Mouse (Mus musculus) limb, embryonic 15.5 days (tissue): Measurements from ENCODE around the gene Rbm3. TPM values are rescaled to one million over a fixed set of nuclear protein-coding genes. Genes with fewer than 3 reads are reported as not detected.
A peak's percentile ranks its signal among the peaks of the same experiment; 100 is the strongest.

ENCODE experiments used
- ATAC-seq: fragments of 200-750 bp; cut with Nextera tagmentation; 2 replicates; pipeline ENCODE4 v1.8.0; 2017; ENCODE audit warnings: low read depth, moderate TSS enrichment; ENCODE audit not compliant: insufficient number of reproducible peaks, low FRiP score, low TSS enrichment
- H3K27ac ChIP-seq: fragments of 300-500 bp; sonication (generic); 2 replicates; pipeline ENCODE4 v1.5.1; 2015; ENCODE audit warnings: moderate library complexity, mild to moderate bottlenecking, inconsistent platforms
- H3K27me3 ChIP-seq: fragments of 300-500 bp; sonication (generic); 2 replicates; pipeline ENCODE4 v1.6.1; 2015; ENCODE audit warnings: inconsistent platforms
- H3K36me3 ChIP-seq: fragments of 300-500 bp; sonication (generic); 2 replicates; pipeline ENCODE4 v1.6.1; 2015; ENCODE audit warnings: inconsistent platforms
- H3K4me1 ChIP-seq: fragments of 300-500 bp; sonication (generic); 2 replicates; pipeline ENCODE4 v1.6.1; 2015; ENCODE audit warnings: inconsistent platforms
- H3K4me2 ChIP-seq: fragments of 300-500 bp; sonication (generic); 2 replicates; pipeline ENCODE4 v1.6.1; 2015; ENCODE audit warnings: mild to moderate bottlenecking, inconsistent platforms
- H3K4me3 ChIP-seq: fragments of 300-500 bp; sonication (generic); 2 replicates; pipeline ENCODE4 v1.5.1; 2015; ENCODE audit warnings: mild to moderate bottlenecking, inconsistent platforms
- H3K9ac ChIP-seq: fragments of 300-500 bp; sonication (generic); 2 replicates; pipeline ENCODE4 v1.6.1; 2015; ENCODE audit warnings: inconsistent platforms
- H3K9me3 ChIP-seq: fragments of 300-500 bp; sonication (generic); 2 replicates; pipeline ENCODE4 v1.6.1; 2016; ENCODE audit warnings: inconsistent platforms
- WGBS: fragments of 180-500 bp; shearing (Covaris S2); methylation state at CpG from one replicate; pipeline ENCODE4 v1.1.7; 2015; 5-methylcytosine and 5-hydroxymethylcytosine counted together
- polyA plus RNA-seq: library from polyadenylated mRNA; unstranded; fragments of >200 nt; fragmentation: Nextera tagmentation; extraction: Ambion mirVana; gene quantifications from 2 replicates; pipeline ENCODE4 v1.2.1, GENCODE M21; 2015

Rbm3 gene
- 401 and 409 TPM in 2 replicates for polyA plus RNA-seq

GRCm38 (mm10) chrX:8145153-8145991, at the start of gene Rbm3:
Gene Rbm3 (minus strand): TSS chrX:8145880.
- peak; percentile 95 for ATAC-seq
- no peaks in the 10 kb centered on the region for H3K27me3 ChIP-seq
- H3K4me2 ChIP-seq: peak within 1 kb of the TSS; percentile 57
- peak within 1 kb of the TSS; percentile 97 for H3K27ac ChIP-seq
- peak within 1 kb of the TSS; percentile 60 for H3K4me3 ChIP-seq
- H3K9ac ChIP-seq: peak within 1 kb of the TSS; percentile 69
- peaks cover 8% of the 10 kb centered on the region for H3K4me1 ChIP-seq
- H3K36me3 ChIP-seq: peaks cover 15% of the 10 kb centered on the region
- no peaks in the 10 kb centered on the region for H3K9me3 ChIP-seq
- WGBS: 28% methylated on average over 62 of the region's 65 CpGs

GRCm38 (mm10) chrX:8193419-8193723, 47.7 kb upstream of the Rbm3 start, which contains the start of gene Ebp:
Gene Ebp (minus strand): TSS chrX:8193512.
- no peaks in the 10 kb centered on the region for H3K36me3 ChIP-seq
- no peak for ATAC-seq
- WGBS: 29% methylated on average over 10 of the region's 10 CpGs
- H3K27ac ChIP-seq: peak within 1 kb of the TSS; percentile 43
- no peaks in the 10 kb centered on the region for H3K27me3 ChIP-seq
- no peaks in the 10 kb centered on the region for H3K4me1 ChIP-seq
- H3K4me2 ChIP-seq: peak within 1 kb of the TSS; percentile 54
- peak within 1 kb of the TSS; percentile 55 for H3K4me3 ChIP-seq
- no peaks in the 10 kb centered on the region for H3K9me3 ChIP-seq
- H3K9ac ChIP-seq: peak within 1 kb of the TSS; percentile 55

- ATAC-seq: peak; percentile 96
- H3K36me3 ChIP-seq: no peaks in the 10 kb centered on the region
- H3K4me3 ChIP-seq: peak overlapping the region; percentile 55
- H3K27me3 ChIP-seq: no peaks in the 10 kb centered on the region
- 14% methylated on average over 38 of the region's 38 CpGs for WGBS
- H3K9ac ChIP-seq: peak overlapping the region; percentile 55
- peak overlapping the region; percentile 43 for H3K27ac ChIP-seq
- H3K4me2 ChIP-seq: peak overlapping the region; percentile 54
- H3K4me1 ChIP-seq: no peaks in the 10 kb centered on the region
- no peaks in the 10 kb centered on the region for H3K9me3 ChIP-seq
Measured at GRCm38 (mm10) chrX:8192640-8193418, 47.1 kb upstream of the Rbm3 start.

- no peak for ATAC-seq
- WGBS: 13% methylated on average over 13 of the region's 13 CpGs
Measured at GRCm38 (mm10) chrX:8192126-8192639, 46.5 kb upstream of the Rbm3 start.

GRCm38 (mm10) chrX:8182871-8183540, 37.3 kb upstream of the Rbm3 start:
- Histone ChIP-seq H3K9ac (no peak overlapping the region), H3K4me2 (no peak overlapping the region), H3K9me3 (no peaks in the 10 kb centered on the region), H3K36me3 (no peaks in the 10 kb centered on the region), H3K27ac (no peak overlapping the region), H3K4me3 (no peak overlapping the region), H3K27me3 (no peaks in the 10 kb centered on the region), H3K4me1 (no peaks in the 10 kb centered on the region)
- ATAC-seq: no peak
- 23% methylated on average over 7 of the region's 7 CpGs for WGBS

More at GRCm38 (mm10) chrX:8192126-8192639, 46.5 kb upstream of the Rbm3 start:
- Histone ChIP-seq H3K4me3 (peak overlapping the region; percentile 55), H3K9ac (peak overlapping the region; percentile 55), H3K27me3 (no peaks in the 10 kb centered on the region), H3K9me3 (no peaks in the 10 kb centered on the region), H3K36me3 (no peaks in the 10 kb centered on the region), H3K4me1 (no peaks in the 10 kb centered on the region), H3K4me2 (peak overlapping the region; percentile 54), H3K27ac (peak overlapping the region; percentile 43)

GRCm38 (mm10) chrX:8179646-8180045, 34.0 kb upstream of the Rbm3 start:
- no peak for ATAC-seq
- Histone ChIP-seq H3K9ac (no peak overlapping the region), H3K4me3 (no peak overlapping the region), H3K36me3 (no peaks in the 10 kb centered on the region), H3K27ac (no peak overlapping the region), H3K9me3 (no peaks in the 10 kb centered on the region), H3K4me2 (no peak overlapping the region), H3K4me1 (0 out of 2 replicates have a peak, but pooled peaks cover 3% of the 10 kb centered on the region), H3K27me3 (no peaks in the 10 kb centered on the region)
- WGBS: 86% methylated on average over 5 of the region's 5 CpGs

- Histone ChIP-seq H3K27me3 (no peaks in the 10 kb centered on the region), H3K4me3 (no peak overlapping the region), H3K27ac (no peak overlapping the region), H3K9me3 (no peaks in the 10 kb centered on the region), H3K9ac (no peak overlapping the region), H3K4me1 (0 out of 2 replicates have a peak, but pooled peaks cover 3% of the 10 kb centered on the region), H3K4me2 (no peak overlapping the region), H3K36me3 (no peaks in the 10 kb centered on the region)
- ATAC-seq: no peak
- 84% methylated on average over 2 of the region's 2 CpGs for WGBS
Measured at GRCm38 (mm10) chrX:8178871-8179270, 33.2 kb upstream of the Rbm3 start.

- peak within 1 kb of the TSS; percentile 39; the same call in 1 of the 2 replicates for H3K9ac ChIP-seq
- no peaks in the 10 kb centered on the region for H3K27me3 ChIP-seq
- H3K36me3 ChIP-seq: no peaks in the 10 kb centered on the region
- peak; percentile 91 for ATAC-seq
- no peaks in the 10 kb centered on the region for H3K9me3 ChIP-seq
- H3K4me2 ChIP-seq: peak within 1 kb of the TSS; percentile 51
- peak within 1 kb of the TSS; percentile 60 for H3K4me3 ChIP-seq
- peak within 1 kb of the TSS; percentile 59 for H3K27ac ChIP-seq
- H3K4me1 ChIP-seq: 0 out of 2 replicates have a peak, but pooled peaks cover 3% of the 10 kb centered on the region
- WGBS: 16% methylated on average over 54 of the region's 56 CpGs
Measured at GRCm38 (mm10) chrX:8175504-8176385, 30.1 kb upstream of the Rbm3 start, which contains the start of gene Tbc1d25. Gene Tbc1d25 (minus strand): TSS chrX:8176181.

GRCm38 (mm10) chrX:8175169-8175503, 29.5 kb upstream of the Rbm3 start:
- H3K27ac ChIP-seq: no peak overlapping the region
- peak overlapping the region; percentile 60 for H3K4me3 ChIP-seq
- H3K9ac ChIP-seq: no peak overlapping the region
- no peak for ATAC-seq
- WGBS: 28% methylated on average over 4 of the region's 4 CpGs
- H3K4me2 ChIP-seq: peak overlapping the region; percentile 51
- no peaks in the 10 kb centered on the region for H3K27me3 ChIP-seq
- H3K9me3 ChIP-seq: no peaks in the 10 kb centered on the region
- no peaks in the 10 kb centered on the region for H3K36me3 ChIP-seq
- 0 out of 2 replicates have a peak, but pooled peaks cover 3% of the 10 kb centered on the region for H3K4me1 ChIP-seq

GRCm38 (mm10) chrX:8167716-8168647, 22.3 kb upstream of the Rbm3 start:
- H3K27me3 ChIP-seq: no peaks in the 10 kb centered on the region
- H3K9ac ChIP-seq: no peak overlapping the region
- 86% methylated on average over 10 of the region's 10 CpGs for WGBS
- no peak for ATAC-seq
- H3K27ac ChIP-seq: no peak overlapping the region
- no peaks in the 10 kb centered on the region for H3K4me1 ChIP-seq
- H3K36me3 ChIP-seq: peaks cover 10% of the 10 kb centered on the region
- H3K4me3 ChIP-seq: no peak overlapping the region
- no peaks in the 10 kb centered on the region for H3K9me3 ChIP-seq
- H3K4me2 ChIP-seq: no peak overlapping the region
